ENCODE assay signal across 10 mouse cellular contexts in genomic region chr1:18105866-18106529, GRCm38 (mm10). TPM values are rescaled to one million over a fixed set of nuclear protein-coding genes. Genes with fewer than 3 reads are reported as not detected.
DNase-seq lines count a peak whose midpoint lies in the region; ATAC-seq and TF ChIP-seq lines count a peak whose summit lies in the region.
"Had no signal": no experiment of that assay in that cellular context is flagged by ENCODE, and none has a peak within 500 bp of the region (broad histone marks: within the 10 kb centered on the region; RNA-seq: fewer than 3 reads in every experiment).

No protein-coding gene starts in this region.

- H3K4me3 ChIP-seq in kidney, embryonic 14.5 days (ENCODE audit: low read length), result no peak overlapping the region
- H3K4me3 ChIP-seq in MEL (ENCODE audit: control insufficient read depth in 1 of 2, insufficient read depth in 1 of 2, low read depth in 2 of 2, low read length in 2 of 2), result no peak overlapping the region
- H3K4me3 ChIP-seq in embryonic facial prominence, embryonic 11.5 days (ENCODE audit: low read depth, low read length), result no peak overlapping the region
- no peak overlapping the region for H3K4me3 ChIP-seq in heart, embryonic 10.5 days
- H3K4me3 ChIP-seq: hindbrain, embryonic 15.5 days had no signal

- no peak overlapping the region for H3K4me2 ChIP-seq in kidney, embryonic 14.5 days (replicated peaks; ENCODE audit: low read depth, low read length)
- H3K4me2 ChIP-seq in embryonic facial prominence, embryonic 11.5 days (ENCODE audit: low read depth, low read length), result no peak overlapping the region
- H3K4me2 ChIP-seq: hindbrain, embryonic 15.5 days had no signal

- no peak for ATAC-seq in kidney, embryonic 14.5 days (ENCODE audit: low FRiP score, low TSS enrichment)
- ATAC-seq in embryonic facial prominence, embryonic 11.5 days (replicated peaks; ENCODE audit: insufficient number of reproducible peaks, low FRiP score, low TSS enrichment, low read depth), result no peak

- no peaks in the 10 kb centered on the region for H3K9me3 ChIP-seq in kidney, embryonic 14.5 days (ENCODE audit: control insufficient read depth, low read length)
- no peaks in the 10 kb centered on the region for H3K9me3 ChIP-seq in MEL (replicated peaks; ENCODE audit: insufficient read depth, low read length)
- H3K9me3 ChIP-seq in embryonic facial prominence, embryonic 11.5 days (replicated peaks; ENCODE audit: control insufficient read depth, low read length), result no peaks in the 10 kb centered on the region
- H3K9me3 ChIP-seq in heart, embryonic 10.5 days, result no peaks in the 10 kb centered on the region
- H3K9me3 ChIP-seq: hindbrain, embryonic 15.5 days had no signal

- no peak for TF ChIP-seq EP300 in MEL (IDR thresholded peaks at IDR 0.05; ENCODE audit: low read depth in 1 of 2, low read length in 2 of 2)

- H3K27me3 ChIP-seq in kidney, embryonic 14.5 days (ENCODE audit: control insufficient read depth, insufficient read depth, low read length), result no peaks in the 10 kb centered on the region
- H3K27me3 ChIP-seq in MEL (ENCODE audit: control insufficient read depth in 1 of 2, insufficient read depth in 2 of 2, low read length in 2 of 2), result no peaks in the 10 kb centered on the region
- H3K27me3 ChIP-seq in embryonic facial prominence, embryonic 11.5 days (ENCODE audit: control insufficient read depth, insufficient read depth, low read length), result no peaks in the 10 kb centered on the region
- H3K27me3 ChIP-seq in heart, embryonic 10.5 days (ENCODE audit: insufficient read depth, poor library complexity, severe bottlenecking), result no peaks in the 10 kb centered on the region
- H3K27me3 ChIP-seq: hindbrain, embryonic 15.5 days had no signal

- no peaks in the 10 kb centered on the region for H3K79me2 ChIP-seq in MEL (ENCODE audit: control insufficient read depth, insufficient read depth, low read length, poor library complexity)

- H3K9ac ChIP-seq in kidney, embryonic 14.5 days (ENCODE audit: low read depth, low read length), result no peak overlapping the region
- H3K9ac ChIP-seq in MEL (ENCODE audit: control insufficient read depth, low read depth, low read length, poor library complexity, severe bottlenecking), result no peak overlapping the region
- H3K9ac ChIP-seq in embryonic facial prominence, embryonic 11.5 days (replicated peaks; ENCODE audit: low read length), result no peak overlapping the region
- H3K9ac ChIP-seq: hindbrain, embryonic 15.5 days had no signal

- no peaks in the 10 kb centered on the region for H3K36me3 ChIP-seq in kidney, embryonic 14.5 days (ENCODE audit: control insufficient read depth, insufficient read depth, low read length)
- H3K36me3 ChIP-seq in MEL (ENCODE audit: control insufficient read depth in 1 of 2, insufficient read depth in 2 of 2, low read length in 2 of 2), result no peaks in the 10 kb centered on the region
- H3K36me3 ChIP-seq in embryonic facial prominence, embryonic 11.5 days (replicated peaks; ENCODE audit: control insufficient read depth, insufficient read depth, low read depth, low read length), result no peaks in the 10 kb centered on the region
- no peaks in the 10 kb centered on the region for H3K36me3 ChIP-seq in heart, embryonic 10.5 days
- H3K36me3 ChIP-seq: hindbrain, embryonic 15.5 days had no signal

- H3K4me1 ChIP-seq in kidney, embryonic 14.5 days (ENCODE audit: control insufficient read depth, insufficient read depth, low read length), result no peaks in the 10 kb centered on the region
- no peaks in the 10 kb centered on the region for H3K4me1 ChIP-seq in MEL (ENCODE audit: control insufficient read depth in 1 of 2, insufficient read depth in 2 of 2, low read length in 2 of 2)
- no peaks in the 10 kb centered on the region for H3K4me1 ChIP-seq in embryonic facial prominence, embryonic 11.5 days (ENCODE audit: control insufficient read depth, insufficient read depth, low read length)
- H3K4me1 ChIP-seq in heart, embryonic 10.5 days, result no peaks in the 10 kb centered on the region
- H3K4me1 ChIP-seq: hindbrain, embryonic 15.5 days had no signal

- 56% methylated on average over 5 of the region's 5 CpGs for whole genome bisulfite sequencing in kidney, embryonic 14.5 days
- WGBS in embryonic facial prominence, embryonic 11.5 days, result 45% methylated on average over 5 of the region's 5 CpGs
- 54% methylated on average over 5 of the region's 5 CpGs for WGBS in heart, embryonic 10.5 days

- peak; percentile 10 for DNase-seq in kidney, postnatal 10 days
- peak; percentile 34 for DNase-seq in MEL (ENCODE audit: low read depth, low spot score)
- peak; percentile 72 for DNase-seq in embryonic facial prominence, embryonic 11.5 days (ENCODE audit: low spot score)
- peak; percentile 54 for DNase-seq in mesoderm, embryonic 11.5 days (ENCODE audit: low read depth, low spot score)
- no peak for DNase-seq in c-Kit-positive CD71-positive TER-119-positive erythroid progenitor cells, embryonic 14.5 days (ENCODE audit: low spot score)
- no peak for DNase-seq in adrenal gland, postnatal 14 days
- no peak for DNase-seq in heart, embryonic 10.5 days (ENCODE audit: low spot score)

- no peak for TF ChIP-seq POLR2A in MEL (IDR thresholded peaks at IDR 0.05; ENCODE audit: control insufficient read depth in 1 of 2, insufficient read depth in 1 of 2, low read depth in 1 of 2, low read length in 2 of 2, poor library complexity in 1 of 2)

- peak; percentile 54 for TF ChIP-seq RAD21 in MEL (IDR thresholded peaks at IDR 0.05; ENCODE audit: low read depth, low read length)

- H3K27ac ChIP-seq in kidney, embryonic 14.5 days (ENCODE audit: low read depth, low read length), result no peak overlapping the region
- H3K27ac ChIP-seq in MEL (ENCODE audit: control insufficient read depth, low read depth, low read length), result no peak overlapping the region
- H3K27ac ChIP-seq in embryonic facial prominence, embryonic 11.5 days (replicated peaks; ENCODE audit: low read depth, low read length), result no peak overlapping the region
- H3K27ac ChIP-seq in heart, embryonic 10.5 days, result no peak overlapping the region
- H3K27ac ChIP-seq: hindbrain, embryonic 15.5 days had no signal

- peak in 2 of 3 experiments; percentile 29 to 56; a peak in 3 of 6 replicates for TF ChIP-seq CTCF in MEL (IDR thresholded peaks at IDR 0.05 in 2 of 3, conservative IDR thresholded peaks at IDR 0.05 in 1 of 3; ENCODE audit: control insufficient read depth in 1 of 3, insufficient read depth in 1 of 3, low read depth in 2 of 3, low read length in 3 of 3, poor library complexity in 1 of 3, severe bottlenecking in 1 of 3)

TF ChIP-seq in MEL, 35 proteins besides CTCF, POLR2A, EP300 and RAD21:
- TF ChIP-seq ZC3H11A (IDR thresholded peaks at IDR 0.05; ENCODE audit: low read depth, low read length) (peak; percentile 37), TAL1 (IDR thresholded peaks at IDR 0.05; ENCODE audit: low read length) (no peak), SMC3 (IDR thresholded peaks at IDR 0.05; ENCODE audit: low read depth, low read length) (peak; percentile 53), MXI1 (IDR thresholded peaks at IDR 0.05; ENCODE audit: low read depth, low read length) (no peak)

RNA-seq across cellular contexts. Expression of gene Crisp4, which starts 39.7 kb away (rescaled TPM):
- polyA plus RNA-seq in kidney, embryonic 14.5 days (2014; fragmentation: Nextera tagmentation; extraction: Ambion mirVana), result not detected in 2 replicates
- total RNA-seq in MEL (2012; rRNA removed), result not detected in 2 replicates
- polyA plus RNA-seq in MEL (2012; ENCODE audit: insufficient read depth in 1 of 2, insufficient read length in 2 of 2, low read depth in 1 of 2, low replicate concordance in 2 of 2, missing spikeins in 1 of 2), result not detected
- polyA plus RNA-seq in embryonic facial prominence, embryonic 11.5 days (2014; fragmentation: Nextera tagmentation; extraction: Ambion mirVana), result not detected in 2 replicates
- not detected in 2 replicates for total RNA-seq in adrenal gland, postnatal 14 days (2021)
- polyA plus RNA-seq in heart, embryonic 10.5 days (2016; fragmentation: Nextera tagmentation; extraction: Ambion mirVana), result not detected in 2 replicates
- total RNA-seq: neutrophil, adult 5-6 weeks had no signal
- polyA plus RNA-seq: hindbrain, embryonic 15.5 days had no signal

Comparison
In these comparisons a context has a peak if more than half of its experiments do, and no peak if none do; other contexts are left out.
1. DNase-seq: peak in kidney, postnatal 10 days (single experiment), MEL (single experiment), embryonic facial prominence, embryonic 11.5 days (single experiment) and mesoderm, embryonic 11.5 days (single experiment); none in c-Kit-positive CD71-positive TER-119-positive erythroid progenitor cells, embryonic 14.5 days (single experiment), adrenal gland, postnatal 14 days (single experiment) and heart, embryonic 10.5 days (single experiment).